Mouse (Mus musculus) G1E (cell line): ENCODE measurements around the gene Klhl29.

Source experiments
- CTCF ChIP-seq: IDR thresholded peaks from 2 replicates; pipeline ENCODE4 v1.5.1; 2012; ENCODE audit warnings: low read depth, low read length, inconsistent platforms, mixed read lengths
- GATA1 ChIP-seq: IDR thresholded peaks from 2 replicates; pipeline ENCODE4 v1.6.1; 2012; ENCODE audit warnings: borderline replicate concordance, low read length, inconsistent platforms, mixed read lengths
- GATA2 ChIP-seq: IDR thresholded peaks from 2 replicates; pipeline ENCODE4 v1.6.1; 2012; ENCODE audit warnings: low read depth, low read length, inconsistent platforms, borderline replicate concordance
- POLR2AphosphoS5 ChIP-seq: IDR thresholded peaks from 2 replicates; pipeline ENCODE4 v1.6.1; 2012; ENCODE audit warnings: low read depth, low read length, inconsistent platforms; ENCODE audit not compliant: insufficient replicate concordance
- TAL1 ChIP-seq: conservative IDR thresholded peaks from 2 replicates; pipeline ENCODE4 v1.6.1; 2012; ENCODE audit warnings: low read depth, low read length, inconsistent platforms, mixed read lengths

DNA sequence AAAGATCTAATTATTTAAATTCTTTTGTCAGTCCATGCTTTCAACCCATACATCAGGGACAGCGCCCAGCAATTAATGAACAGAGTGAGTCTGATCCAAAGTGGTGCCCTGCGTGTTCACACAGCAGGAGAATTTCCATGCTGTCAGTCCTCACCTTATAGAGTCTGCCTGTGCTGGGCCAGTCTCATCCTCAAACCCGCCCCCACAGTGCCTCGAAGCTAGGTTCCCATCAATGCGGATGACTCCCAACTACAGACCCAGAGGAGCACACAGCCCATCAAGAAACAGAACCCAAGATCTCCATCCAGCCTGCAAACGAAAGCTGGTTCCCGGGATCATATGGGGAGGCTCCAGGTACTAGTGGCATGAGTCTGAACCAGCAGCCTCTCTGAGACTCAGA lies 106.4 kb downstream of the Klhl29 start:
- TF ChIP-seq CTCF (no peak), POLR2AphosphoS5 (no peak), GATA1 (no peak), TAL1 (no peak), GATA2 (no peak)
